Mouse (Mus musculus): Measurements from ENCODE around the gene En2.
A peak's percentile ranks its signal among the peaks of the same experiment; 100 is the strongest.

The En2 gene

DNA sequence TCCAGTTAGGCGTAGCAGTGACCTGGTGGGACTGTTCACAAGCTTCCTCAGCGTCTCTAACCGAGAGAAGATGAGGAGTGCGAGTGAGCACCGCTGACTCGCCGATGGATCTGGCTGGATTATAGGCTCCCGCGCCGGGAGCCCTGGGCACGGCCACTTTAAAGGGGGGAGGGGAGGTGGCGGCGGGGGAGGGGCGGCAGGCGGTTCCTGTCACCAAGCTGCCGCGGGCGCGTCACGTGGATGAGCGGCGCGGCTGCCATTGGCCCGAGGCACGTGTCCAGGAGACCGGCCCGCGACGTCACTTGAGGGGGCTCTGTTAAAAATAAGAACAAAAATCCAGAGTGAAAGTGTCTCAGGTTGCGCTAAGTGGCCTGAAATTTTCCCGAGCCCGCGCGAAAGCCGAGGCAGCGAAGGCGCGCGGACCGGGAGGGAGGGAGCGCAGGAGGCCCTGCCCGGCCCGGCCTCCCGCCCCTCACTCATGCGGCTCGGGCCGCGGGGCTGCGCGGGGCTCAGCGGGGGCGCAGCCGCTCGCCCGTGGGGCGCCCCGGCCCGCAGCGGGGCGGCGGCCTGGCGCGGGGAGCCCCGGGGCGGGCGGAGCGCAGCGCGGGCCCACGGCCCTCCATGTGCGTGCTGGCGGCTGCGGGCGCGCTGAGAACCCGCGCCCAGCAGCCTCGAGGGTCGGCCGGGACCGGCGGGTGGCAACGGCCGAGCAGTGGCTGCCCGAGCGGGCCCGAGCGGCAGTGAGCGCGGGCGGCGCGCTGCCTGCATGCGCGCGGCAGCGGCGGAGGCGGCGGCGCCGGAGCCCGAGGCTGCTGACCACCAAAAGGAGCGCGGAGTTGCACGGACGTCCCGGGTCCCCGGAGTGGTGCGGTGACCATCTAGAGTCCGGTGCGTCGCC is at the start of gene En2:
En2 (plus strand) TSS at position 337 of the 898 bp plus-strand sequence.
- DNase-seq: peak; percentile 95 to 98

DNA sequence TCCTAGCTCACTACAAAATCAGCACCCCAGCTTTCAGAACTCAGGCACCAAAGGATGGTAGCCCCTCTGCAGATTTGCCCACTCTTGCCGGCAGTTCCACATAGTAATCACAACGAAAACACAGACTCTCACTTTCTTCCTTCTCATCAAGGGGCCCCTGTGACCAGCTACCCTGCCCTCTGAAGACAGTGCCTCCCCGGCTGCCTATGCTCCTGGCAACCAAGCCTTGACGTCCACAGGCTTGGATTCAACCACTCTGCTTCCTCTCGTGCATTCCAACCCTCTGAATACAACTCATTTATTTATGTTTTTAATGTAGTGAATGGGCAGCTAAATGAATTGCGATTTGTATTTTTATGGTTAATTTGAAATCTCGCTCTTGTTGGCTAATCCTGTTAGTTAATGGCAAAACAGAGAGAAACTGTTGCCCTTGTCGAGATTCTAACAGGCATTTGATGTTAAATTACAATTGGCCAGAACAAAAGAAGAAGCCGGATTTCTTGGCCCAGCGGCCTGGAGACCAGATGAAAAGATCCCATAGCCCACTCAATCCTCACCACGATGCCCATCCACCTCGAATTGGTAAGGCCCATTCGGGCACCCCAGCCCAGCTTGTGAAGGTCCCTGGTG is 48.1 kb upstream of the En2 start:
- DNase-seq: no peak

DNA sequence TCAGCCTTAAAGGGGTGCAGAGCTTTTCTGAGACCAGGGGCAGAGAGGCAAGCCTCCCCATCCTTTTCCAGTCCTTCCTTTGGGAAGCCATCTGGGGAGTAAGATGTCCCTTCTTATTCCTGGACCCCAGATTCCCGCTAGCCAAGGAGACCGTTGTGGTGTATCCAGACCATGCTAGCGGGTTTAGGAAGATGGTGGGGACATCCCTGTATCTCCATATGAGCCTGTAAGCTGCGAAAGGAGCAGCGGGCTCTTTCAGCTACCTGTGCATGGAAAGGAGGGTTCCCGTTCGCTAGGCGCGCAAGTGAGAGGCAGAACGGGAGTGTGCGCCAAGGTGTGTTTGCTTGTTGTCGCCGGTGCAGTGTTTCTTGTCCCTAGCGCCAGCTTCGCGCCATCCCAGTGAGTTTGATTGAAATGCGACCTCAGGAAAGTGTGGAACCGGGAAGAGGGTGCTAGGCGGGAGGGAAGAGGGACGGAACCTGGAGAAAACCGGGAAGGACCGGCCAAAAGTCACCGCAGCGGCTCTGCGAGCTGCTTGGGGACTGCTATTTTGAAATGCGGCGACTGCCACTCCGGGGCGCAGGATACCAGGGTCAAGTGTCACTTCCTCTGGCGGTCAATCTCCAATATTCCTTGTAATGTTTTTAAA is 47.5 kb upstream of the En2 start:
- DNase-seq: peak; percentile 78 to 81

DNA sequence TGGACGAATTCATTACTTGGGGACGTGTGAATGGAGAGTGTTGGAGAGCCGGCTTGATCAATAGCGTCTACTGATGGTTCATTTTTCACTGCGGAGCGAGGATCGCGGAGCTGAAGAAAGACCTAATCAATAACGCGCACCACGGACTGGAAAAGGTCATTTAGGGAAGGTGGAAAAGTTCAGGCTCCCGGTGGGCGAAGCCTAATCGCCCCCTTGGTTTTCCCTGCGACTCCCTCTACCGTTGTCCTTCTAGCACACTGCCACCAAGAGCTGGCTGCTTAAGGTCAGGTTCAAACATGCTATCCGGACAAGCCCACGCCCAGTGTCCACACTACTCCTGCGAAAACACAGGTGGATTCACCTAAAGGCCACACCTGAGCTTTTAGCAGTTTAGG is 47.0 kb upstream of the En2 start:
- DNase-seq: peak in 1 of 2 experiments; percentile 55

DNA sequence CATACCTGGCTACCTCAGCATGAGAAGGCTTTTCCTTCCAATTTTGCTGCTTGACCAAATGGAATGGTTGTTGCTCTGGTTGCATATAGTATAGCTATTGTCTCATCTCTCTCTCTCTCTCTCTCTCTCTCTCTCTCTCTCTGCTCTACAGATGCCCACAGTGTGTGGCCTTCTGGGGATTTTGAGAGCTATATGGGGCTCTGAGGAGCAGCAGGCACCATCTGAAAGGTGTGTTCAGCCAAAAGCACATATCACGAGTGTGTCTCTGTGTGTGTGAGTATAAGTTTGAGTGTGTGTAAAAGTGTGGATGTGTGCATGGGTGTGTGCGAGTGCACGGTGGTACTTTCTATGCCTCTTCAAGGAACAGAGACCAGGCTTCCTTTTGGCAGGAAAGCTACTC is 45.9 kb upstream of the En2 start:
- no peak for DNase-seq

DNA sequence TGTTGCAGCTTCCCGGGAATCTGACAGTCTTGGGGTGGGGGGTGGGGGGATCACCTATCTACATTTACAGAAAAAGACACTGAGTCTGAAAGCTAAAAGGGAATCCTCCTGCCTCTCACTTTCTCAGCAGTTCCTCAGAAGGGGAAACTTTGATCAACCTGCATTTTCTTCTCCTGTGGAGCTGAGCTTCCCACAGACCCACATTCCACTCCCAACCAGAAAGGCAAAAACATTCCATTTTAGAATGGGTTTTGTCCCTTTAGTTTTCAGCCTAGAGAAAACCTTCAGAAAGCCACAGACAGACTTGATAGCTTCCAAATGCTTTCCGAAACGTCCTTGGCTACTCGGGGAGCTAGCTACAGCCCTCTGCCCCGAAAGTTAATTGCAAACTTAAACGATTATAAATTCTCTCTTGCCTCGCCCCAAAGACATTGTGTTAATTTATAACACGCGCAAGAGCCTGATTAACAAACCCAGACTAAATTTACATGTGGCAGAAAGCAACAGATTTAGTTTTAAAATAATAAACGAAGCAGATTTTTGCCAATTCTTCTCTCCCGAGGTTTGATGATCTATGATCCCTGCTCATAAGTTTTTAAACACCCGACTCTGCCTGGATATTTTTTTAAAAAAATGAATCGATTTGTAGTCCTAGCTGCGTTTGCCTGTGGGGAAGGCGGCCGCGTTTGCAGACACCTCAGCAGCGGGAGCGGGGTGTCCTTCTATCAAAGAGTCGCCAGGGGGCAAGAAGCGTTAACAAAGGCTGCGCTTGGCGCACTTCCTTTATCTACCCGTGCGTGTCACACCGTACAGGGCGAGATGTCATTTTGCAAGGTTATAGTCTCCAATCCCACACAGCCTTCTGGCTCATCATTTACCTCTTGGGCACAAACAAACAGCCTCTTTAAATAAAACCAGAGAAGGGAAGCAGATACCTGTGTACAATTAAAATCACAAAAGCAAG is 42.7 kb upstream of the En2 start:
- DNase-seq: peak; percentile 88 to 93

DNA sequence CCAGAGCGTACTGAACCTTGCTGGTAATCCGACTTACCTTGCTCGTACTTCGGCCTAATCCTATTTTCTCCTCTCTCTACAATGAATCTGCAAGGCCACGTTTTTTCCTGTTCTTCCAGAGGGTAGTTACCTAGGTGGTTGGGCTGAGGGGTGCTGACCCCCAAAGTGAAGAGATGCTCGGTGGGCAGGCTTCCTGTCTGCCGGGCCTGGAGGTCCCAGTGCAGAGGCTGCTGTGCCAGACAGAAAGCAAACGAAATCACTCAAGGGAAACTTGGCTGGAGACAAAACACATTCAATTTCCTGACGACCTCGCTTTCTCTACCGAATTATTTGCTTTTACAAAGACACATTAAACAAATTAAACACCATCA is 42.1 kb upstream of the En2 start:
- no peak for DNase-seq

DNA sequence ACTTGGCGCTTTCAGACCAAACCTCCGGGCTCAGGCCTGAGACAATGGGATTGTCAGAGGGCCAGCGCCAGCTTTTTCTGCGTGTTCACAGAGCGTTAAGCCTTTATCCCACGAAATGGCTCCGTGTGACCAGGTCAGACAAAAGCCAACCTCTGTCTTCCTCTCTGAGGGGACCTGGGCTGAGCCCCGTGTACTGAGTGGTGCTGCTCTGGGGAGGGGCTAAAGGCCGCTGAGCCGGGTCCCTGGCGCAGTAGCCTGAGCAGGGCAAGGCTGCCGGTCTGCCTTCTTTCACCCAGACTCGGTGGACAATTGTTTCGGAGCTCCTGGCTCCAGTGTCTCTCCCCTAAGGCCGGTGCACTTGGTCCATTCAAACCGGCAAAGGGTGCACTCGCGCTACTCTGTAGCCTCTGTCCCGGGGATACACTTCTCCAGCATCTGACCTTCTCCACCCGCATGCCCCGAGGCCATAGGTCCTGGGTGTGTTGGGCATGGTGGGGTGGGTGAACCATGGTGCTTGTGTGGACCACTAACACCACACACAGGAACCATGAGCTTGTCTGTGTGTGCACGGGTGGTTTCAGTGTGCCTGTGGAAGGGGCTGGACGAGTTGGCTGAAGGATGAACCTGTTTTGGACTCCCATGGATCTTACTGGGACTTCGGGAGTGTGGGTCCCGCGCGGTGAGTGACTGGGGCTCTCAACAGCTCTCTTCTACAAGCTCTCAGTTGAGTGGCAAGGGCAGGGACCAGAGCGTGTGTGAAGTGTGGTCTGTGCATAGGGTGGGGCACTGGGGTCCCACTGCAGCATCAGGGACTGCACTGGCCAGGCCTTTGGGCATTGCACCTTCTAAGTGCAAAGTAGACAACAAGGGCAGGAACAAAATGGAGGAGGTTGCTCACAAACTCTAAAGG is 40.9 kb upstream of the En2 start:
- DNase-seq: peak; percentile 28 to 38

DNA sequence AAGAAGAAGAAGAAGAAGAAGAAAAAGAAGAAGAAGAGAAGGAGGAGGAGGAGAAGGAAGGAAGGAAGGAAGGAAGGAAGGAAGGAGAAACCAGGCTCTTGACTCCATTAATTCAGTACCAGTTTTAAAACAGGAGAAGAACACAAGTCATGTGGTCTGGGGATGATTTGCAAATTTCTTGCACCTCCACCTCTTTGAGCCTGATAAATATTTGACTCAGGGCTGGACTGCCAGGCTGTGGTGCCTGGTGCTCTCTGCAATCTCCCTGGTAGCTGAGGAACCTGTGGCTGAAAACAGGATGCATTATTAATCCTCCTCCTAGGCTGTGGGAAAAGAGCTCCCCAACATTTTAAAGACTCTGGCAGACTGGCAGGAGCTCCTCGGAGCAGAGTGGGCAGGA is 36.6 kb upstream of the En2 start:
- no peak for DNase-seq

DNA sequence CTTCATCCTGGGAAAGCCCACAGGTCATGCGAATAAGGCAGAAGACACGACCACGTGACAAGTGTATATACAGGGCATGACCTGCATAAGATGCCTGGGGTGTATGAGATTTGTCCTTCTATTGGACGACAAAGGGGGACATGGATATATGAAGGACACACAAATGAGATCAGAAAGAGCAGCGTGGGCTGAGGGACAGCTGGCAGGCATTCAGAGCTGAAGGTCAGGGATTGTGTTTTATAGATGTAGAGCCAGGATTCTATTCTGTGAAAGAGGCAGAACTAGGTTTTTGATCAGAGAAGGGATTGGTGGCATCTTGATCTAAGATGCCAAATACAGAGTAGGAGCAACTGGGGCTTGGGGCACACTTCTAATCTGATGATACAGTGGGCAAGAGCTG is 33.3 kb upstream of the En2 start:
- DNase-seq: no peak

DNA sequence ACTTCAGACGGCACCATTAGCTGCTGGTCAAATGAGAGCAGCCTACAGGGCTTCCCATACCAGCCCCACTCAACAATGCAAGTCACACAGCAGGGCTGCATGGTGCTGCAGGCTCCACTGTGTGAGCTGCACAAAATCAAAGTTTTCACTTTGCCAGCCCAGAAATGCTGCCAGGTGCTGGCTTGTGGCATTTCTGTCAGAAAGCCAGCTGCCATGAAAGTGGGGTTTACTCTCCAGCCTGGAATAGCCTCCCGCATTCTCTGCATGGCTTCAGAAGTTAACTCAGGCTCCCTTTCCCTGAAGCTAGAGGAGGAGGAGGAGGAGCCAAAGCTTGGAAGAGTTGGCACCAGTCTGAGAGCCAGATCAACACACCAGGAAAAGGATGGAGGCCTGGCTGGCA is 29.1 kb upstream of the En2 start:
- peak in 1 of 2 experiments; percentile 31 for DNase-seq

DNA sequence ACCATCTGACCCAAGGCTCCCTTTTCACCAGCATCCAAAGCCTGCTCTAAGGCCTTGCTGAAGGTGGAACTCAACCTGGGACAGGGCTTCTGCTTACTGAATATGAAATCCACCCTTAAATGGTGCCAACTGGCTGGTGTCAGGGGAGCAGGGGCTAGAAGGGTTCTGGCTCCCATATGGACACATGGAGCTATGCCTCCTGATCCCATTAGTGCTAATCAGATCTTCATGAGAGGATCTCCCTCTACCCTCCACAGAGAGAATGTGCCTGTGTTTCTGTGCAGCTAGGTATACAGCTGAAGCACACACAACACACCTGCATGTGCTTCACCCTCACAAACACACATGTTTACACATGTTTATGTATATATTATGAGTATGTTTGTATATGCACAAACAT is 20.9 kb upstream of the En2 start:
- DNase-seq: no peak

DNA sequence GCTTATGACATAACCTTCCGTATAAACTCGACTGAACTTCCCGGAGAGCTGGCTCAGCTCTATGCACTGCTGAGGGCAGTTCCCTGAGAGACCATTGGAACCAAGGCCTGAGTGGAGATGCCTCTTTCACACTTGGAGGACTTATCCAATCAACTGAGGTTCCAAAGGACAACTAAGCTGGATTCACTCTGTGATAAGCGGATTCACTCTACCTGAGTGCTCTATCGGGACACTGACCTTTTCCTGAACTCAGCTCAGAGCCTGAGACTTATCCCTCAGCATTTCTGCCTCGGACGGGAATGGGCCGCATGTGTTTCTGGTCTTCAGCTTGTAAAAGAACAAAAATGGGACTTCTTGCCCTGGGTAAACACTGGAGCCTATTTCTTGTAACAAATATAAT is 19.5 kb upstream of the En2 start:
- DNase-seq: no peak

DNA sequence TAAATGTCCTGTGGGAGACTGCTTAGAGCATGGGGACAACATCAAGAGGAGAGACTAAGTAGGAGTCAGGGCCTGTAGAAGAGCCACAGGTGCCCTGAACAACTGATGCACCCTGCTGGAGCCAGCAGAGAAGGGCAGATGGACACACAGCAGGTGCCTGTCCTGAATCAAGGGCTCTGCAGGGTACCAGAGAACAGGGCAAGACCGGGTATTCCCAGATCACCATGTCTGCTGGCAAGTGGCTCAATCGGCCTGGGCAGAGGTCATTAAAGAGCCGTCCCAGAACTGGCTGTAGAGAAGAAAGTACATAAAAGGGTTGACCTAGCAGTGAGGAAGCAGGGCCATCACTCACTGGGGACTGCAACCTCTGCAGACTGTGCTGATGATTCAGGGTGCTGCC is 17.0 kb upstream of the En2 start:
- peak; percentile 87 for DNase-seq

DNA sequence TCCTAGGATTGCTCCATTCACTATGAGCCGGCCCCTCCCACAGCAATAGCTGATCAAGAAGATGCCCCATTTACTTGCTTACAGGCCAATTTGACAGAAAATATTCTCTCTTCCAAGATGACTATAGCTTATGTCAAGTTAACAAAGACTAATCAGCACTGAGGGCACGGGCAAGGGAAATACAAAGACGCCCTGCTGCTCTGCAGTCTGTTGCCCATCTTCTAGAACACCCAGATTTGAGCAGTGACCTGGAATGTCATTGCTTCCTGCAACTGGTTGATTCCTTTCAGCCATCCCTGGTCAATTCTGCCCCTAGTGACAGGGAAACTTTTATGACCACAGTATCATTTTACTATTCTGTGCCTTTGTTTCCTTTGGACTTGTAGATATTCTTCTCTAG is 16.1 kb upstream of the En2 start:
- DNase-seq: peak; percentile 67 to 72

DNA sequence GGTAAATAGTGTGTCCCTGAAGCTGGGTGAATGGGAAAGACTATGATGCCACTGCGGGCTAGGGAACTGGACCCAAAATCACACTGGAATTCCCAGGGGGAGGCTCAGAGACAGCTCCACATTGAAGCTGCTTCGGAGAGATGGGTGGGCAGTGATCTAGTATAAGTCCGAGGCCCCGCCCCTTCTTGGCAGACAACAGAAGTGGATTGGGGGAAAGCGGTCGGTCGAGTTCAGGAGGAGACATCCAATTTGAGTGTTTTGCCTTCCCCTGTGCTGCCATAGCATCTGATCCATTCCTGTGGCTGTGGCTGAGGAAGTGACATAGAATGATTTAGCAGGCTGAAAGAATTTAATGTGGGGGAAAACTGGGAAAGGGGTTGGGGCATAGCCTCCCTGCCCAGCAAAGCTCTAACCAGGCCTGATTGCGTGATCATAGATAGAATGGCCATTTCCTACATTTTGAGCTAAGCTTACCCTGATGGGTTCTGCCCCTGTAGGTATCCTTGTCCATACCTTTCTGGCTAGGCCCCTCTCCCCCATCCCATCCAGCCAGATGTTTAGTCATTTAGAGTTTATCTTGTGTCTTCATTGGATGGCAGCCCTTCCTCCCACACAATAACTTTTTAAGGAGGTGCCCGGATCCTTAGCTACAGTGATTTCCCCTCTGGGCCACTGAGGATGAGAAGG is 8.3 kb upstream of the En2 start:
- DNase-seq: no peak

DNA sequence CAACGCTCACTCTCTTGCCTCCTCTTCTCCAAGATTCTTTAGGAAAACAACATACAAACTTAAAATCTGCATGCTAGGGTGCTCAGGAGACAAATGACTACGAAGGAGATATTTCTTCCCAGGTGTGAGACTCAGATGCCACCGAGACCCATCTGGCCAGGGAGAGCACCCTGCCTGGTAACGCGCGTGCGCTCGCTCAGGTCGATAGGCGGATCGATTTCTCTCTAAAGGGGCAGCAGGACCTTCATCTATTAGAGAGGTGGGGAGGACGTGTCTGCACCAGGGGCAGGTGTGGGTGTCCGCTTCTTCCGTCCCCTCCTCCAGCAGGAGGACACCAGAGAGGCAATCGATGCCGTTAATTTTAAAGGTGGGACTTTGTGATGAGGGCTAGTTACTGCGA is 7.7 kb upstream of the En2 start:
- no peak for DNase-seq

DNA sequence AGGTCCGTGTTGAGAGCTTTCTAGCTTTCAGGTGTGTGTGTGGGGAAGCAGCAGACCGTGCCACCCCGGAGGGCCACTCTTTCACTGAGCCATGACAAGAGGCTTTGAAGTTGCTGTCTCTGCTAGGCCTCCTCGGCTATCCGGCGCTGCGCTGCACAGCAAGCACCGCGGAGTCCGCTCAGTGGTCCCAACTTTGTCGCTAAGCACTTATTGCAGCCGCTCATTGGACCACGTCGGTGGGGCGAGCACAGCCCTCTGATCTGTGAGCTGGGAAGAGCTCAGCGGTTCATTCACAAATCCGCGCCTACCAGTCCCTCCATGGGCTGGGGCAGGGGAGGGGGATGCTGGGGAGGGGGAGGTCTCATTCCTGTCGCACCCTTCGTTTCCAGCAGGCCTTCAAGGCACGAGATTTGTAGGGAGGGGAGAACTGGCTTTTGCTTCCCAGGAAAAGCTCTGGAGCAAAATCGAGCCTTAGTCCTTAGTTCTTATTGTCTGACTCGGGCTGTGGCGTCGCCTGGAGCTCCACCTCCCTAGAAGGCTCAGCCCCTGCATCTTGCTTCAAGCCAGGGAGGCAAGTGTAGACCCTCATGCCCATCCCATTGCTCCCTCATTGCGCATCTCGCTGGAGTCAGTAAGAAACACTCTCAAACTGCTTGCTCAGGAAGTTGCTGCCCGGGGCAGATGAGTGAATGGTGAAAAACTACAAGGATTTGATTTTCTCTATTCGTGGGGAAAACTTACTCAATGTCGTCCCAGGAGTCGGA is 7.0 kb upstream of the En2 start:
- peak in 1 of 2 experiments; percentile 30 for DNase-seq

DNA sequence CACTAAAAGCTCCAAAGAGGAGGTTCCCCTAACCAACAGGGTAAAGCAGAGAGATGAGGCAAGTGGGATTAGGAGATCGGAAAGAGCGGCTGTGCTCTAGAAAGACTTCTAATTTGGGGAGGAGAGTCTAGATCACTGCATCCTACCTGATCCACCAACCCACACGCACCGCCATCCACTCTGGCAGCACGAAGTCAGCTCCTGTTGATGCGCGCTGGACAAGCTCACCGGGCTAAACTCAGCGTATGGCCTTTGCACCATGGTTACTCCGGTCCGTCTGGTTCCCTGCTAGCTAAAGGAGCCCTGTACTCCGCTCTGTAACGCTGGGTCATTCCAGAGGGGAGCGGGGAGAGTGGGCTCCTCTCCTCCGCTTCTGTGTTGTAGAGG is 6.4 kb upstream of the En2 start:
- no peak for DNase-seq

DNA sequence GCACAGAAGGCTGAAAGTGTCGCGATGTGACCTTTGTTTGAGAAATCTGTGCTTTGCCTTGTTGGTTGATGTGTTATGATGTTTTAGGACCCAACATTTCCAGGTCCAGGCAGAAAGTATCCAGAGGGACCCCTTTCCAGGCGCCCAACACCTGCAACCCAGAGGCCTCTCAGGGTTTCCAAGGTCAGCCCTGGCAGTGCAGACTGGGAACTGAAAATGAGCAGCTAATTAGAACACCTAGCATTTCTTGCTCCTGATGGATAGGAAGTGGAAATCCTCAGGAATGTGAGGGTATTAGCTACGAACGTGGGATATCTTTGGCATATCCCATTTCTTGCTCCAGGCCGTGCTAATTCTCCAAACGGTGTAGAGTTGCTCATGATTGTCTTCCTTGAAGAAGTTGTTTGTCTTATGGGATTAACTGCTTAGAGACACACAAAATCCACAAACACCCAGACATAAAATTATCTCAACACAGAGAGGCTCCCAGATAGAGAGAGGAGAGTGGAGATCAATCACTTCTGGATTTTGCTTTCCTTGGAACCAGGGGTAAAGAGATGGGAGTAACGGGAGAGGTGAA is 5.5 kb upstream of the En2 start:
- DNase-seq: no peak
